Mouse (Mus musculus) stomach, adult 2 months (tissue): ENCODE results near the gene Osgepl1. TPM values are rescaled to one million over a fixed set of nuclear protein-coding genes. Genes with fewer than 3 reads are reported as not detected.

Source experiments
- polyA plus RNA-seq: library from polyadenylated mRNA; depleted of rRNA; stranded (reverse); fragments of >200 nt; gene quantifications from 2 replicates; pipeline ENCODE4 v1.2.3, GENCODE M21; 2012; rRNA removed

Gene Osgepl1
- polyA plus RNA-seq: 0.57 and 2.5 TPM in 2 replicates

DNA sequence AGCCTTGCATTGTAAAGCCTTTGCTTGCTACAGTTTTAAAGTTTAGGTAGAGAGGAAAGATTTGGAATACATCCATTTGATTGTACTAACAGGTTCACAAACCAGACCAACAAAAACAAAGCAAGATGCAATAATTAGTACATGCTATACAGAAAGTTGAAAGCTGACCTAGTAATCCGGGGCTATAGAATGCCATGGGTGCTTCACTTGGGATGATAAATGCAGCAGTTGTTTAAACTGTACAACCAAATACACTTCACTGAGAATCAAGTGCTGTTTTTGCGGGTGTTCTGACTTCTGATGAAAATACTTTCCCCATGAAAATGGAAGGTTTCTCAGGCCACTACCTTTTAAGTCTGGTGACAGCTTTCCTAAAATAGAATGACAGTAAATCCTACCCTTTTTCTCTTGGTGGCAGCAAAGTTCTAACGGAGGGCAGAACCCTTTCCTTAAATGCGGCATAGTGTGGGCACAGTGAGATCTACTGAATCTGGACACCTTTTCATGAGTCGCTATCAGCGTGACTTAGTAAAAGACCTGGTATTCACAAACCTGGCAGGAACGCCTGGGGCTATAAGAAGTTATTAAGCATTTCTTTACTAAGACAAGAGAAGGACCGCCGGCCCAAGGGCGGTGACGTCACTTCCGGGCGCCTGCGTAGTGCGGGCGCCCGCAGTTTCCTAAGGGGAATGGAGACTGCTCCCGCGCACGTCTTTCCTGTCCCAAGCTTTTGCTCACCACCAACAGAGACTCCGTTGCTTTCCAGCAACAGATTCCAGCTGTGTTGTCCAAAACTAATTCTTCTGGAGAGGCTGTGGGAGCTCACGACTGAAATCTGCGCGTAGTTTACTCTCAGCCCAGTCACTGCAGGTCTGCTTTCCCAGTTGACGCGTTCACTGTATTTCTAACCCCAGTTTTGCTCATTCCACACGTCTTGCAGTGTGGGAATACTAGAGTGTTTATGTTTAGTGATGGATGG, at the start of gene Osgepl1:
Osgepl1 (plus strand) TSS at position 636 of the 979 bp plus-strand sequence.

DNA sequence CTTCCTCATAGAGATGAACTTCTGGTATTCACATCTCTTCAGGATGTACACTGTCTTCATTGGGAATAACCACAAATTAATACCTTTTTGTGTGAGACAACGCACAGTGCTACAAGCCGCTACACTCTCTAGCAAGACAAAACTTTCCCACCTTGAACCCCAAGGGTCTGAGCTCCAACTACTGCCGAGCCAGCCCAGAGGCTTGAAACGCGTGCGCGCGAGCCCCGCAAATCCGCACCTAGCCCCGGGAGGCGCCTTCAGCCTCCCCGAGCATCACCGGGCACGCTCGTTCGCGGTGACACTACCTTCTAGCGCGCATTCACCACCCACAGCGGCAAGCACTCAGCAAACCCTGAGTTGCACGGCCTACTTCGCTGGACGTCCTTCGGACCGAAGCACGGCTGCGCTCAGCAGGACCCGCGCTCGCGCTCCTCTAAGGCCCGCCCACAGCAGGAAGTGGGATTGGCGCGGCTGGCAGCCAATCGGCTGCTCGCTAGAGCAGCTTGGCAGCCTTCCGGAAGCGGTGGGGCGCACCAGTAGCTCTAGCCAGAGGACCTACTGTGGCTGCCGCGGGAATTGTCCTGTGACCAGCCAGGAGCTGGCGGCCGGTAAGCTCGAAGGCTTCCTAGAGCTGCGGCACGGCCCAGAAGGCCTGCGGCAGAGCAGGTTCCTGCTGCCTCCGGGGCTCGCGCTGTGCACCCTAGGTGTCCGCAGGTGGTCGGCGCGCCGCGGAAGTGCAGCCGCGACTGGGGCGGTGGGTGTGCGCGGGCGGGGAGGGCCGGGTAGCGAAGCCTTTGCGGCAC, 16.6 kb upstream of the Osgepl1 start, which contains the start of the genes Pms1, Ormdl1 and Gm28778:
Pms1 (minus strand) TSS at position 438 of the 803 bp plus-strand sequence.
Ormdl1 (plus strand) TSS at position 515 of the 803 bp plus-strand sequence.
Gm28778 (plus strand) TSS at position 531 of the 803 bp plus-strand sequence.

DNA sequence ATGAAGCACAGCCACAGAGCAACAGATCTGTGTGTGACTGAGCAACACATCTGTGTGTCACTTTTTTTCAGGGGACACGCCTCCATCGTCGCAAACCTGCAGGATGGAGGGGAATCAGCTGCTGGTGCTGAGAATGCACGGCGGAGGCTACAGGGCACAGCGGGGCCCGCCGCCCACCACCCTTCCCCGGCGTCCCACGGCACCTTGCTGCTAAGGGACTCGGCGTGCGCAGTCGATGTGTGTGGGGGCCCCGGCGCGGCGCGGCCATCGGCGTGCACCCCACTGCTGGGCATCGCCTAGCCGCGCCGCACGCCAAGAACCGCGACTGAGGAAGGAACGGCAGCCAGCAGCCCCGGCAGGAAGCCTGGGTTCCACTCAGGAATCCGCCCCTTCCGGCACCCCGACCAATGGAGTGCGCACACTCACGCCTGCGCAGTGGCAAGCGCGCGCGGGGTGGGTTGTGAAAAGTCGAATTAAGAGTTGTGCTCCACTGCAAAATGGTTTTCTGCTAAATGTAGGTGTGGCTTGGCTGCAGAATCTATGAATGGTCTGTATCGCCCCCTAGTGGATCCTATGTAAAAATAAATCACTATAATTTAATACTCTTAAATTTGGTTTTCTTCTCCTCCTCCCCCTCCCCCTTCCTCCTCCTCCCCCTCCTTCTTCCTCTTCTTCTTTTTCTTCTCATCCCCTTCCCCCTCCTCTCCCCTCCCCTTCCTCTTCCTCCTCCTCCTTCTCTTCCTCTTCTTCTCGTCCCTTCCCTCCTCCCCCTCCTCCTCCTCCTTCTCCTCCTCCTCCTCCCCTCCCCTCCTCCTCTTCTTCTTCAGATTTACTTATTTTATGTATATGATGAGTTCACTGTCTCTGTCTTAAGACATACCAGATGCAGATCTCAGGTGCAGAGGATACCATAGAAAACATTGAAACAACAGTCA, 39.2 kb downstream of the Osgepl1 start, which contains the start of the genes Asdurf, Gm28551 and Asnsd1:
Asdurf (minus strand) TSS at position 293 of the 935 bp plus-strand sequence.
Gm28551 (minus strand) TSS at position 341 of the 935 bp plus-strand sequence.
Asnsd1 (minus strand) TSS at position 426 of the 935 bp plus-strand sequence.

Other genes with a start within 250 kb of the Osgepl1 start
- gene 1700019A02Rik, start 126.0 kb upstream of the Osgepl1 start, polyA plus RNA-seq: not detected in 2 replicates
- gene Pms1, start 16.6 kb upstream of the Osgepl1 start, polyA plus RNA-seq: 0.15 TPM in 1 of 2 replicates, not detected in the other
- gene Ormdl1, start 16.5 kb upstream of the Osgepl1 start, polyA plus RNA-seq: 1.4 and 1.8 TPM in 2 replicates
- gene Gm28778, start 16.5 kb upstream of the Osgepl1 start, polyA plus RNA-seq: 2.1 and 2.7 TPM in 2 replicates
- gene Asdurf, start 39.0 kb downstream of the Osgepl1 start, polyA plus RNA-seq: not detected in 2 replicates
- gene Gm28551, start 39.0 kb downstream of the Osgepl1 start, polyA plus RNA-seq: not detected in 2 replicates
- 0.44 and 0.49 TPM in 2 replicates for gene Asnsd1, start 39.1 kb downstream of the Osgepl1 start, polyA plus RNA-seq